Mouse (Mus musculus) midbrain, embryonic 11.5 days (tissue): ENCODE results near the gene Timm10b. TPM values are rescaled to one million over a fixed set of nuclear protein-coding genes. Genes with fewer than 3 reads are reported as not detected.

ENCODE experiments used
- ATAC-seq: fragments of 200-750 bp; cut with Nextera tagmentation; 2 replicates; pipeline ENCODE4 v1.8.0; 2017; ENCODE audit warnings: moderate TSS enrichment, moderate library complexity; ENCODE audit not compliant: low FRiP score
- DNase-seq: peaks from one replicate; pipeline ENCODE4 v3.0.0; 2015; ENCODE audit warnings: low spot score; ENCODE audit errors: missing footprints
- H3K27ac ChIP-seq: fragments of 300-500 bp; sonication (generic); 2 replicates; pipeline ENCODE4 v1.5.1; 2014; ENCODE audit warnings: low read depth, low read length
- H3K27me3 ChIP-seq: fragments of 300-500 bp; sonication (generic); 2 replicates; pipeline ENCODE4 v1.6.1; 2014; ENCODE audit warnings: mild to moderate bottlenecking, low read length, moderate library complexity, mixed read lengths; ENCODE audit not compliant: control insufficient read depth, insufficient read depth
- H3K36me3 ChIP-seq: fragments of 300-500 bp; sonication (generic); 2 replicates; pipeline ENCODE4 v1.6.1; 2014; ENCODE audit warnings: mild to moderate bottlenecking, low read length, moderate library complexity, mixed read lengths; ENCODE audit not compliant: control insufficient read depth, insufficient read depth
- H3K4me1 ChIP-seq: fragments of 300-500 bp; sonication (generic); 2 replicates; pipeline ENCODE4 v1.6.1; 2014; ENCODE audit warnings: low read length; ENCODE audit not compliant: control insufficient read depth, insufficient read depth
- H3K4me2 ChIP-seq: fragments of 300-500 bp; sonication (generic); 2 replicates; pipeline ENCODE4 v1.6.1; 2014; ENCODE audit warnings: mild to moderate bottlenecking, moderate library complexity
- H3K4me3 ChIP-seq: fragments of 300-500 bp; sonication (generic); 2 replicates; pipeline ENCODE4 v1.5.1; 2014; ENCODE audit warnings: low read depth, low read length
- H3K9ac ChIP-seq: fragments of 300-500 bp; sonication (generic); 2 replicates; pipeline ENCODE4 v1.6.1; 2014; ENCODE audit warnings: low read length
- H3K9me3 ChIP-seq: fragments of 300-500 bp; sonication (generic); 2 replicates; pipeline ENCODE4 v1.6.1; 2016; ENCODE audit warnings: low read length; ENCODE audit not compliant: control insufficient read depth
- WGBS: fragments of 180-500 bp; shearing (Covaris S2); extraction: QIAGEN DNeasy Blood & Tissue Kit; methylation state at CpG from one replicate; pipeline ENCODE4 v1.1.7; 2014; 5-methylcytosine and 5-hydroxymethylcytosine counted together
- polyA plus RNA-seq: library from polyadenylated mRNA; unstranded; fragments of >200 nt; fragmentation: Nextera tagmentation; extraction: Ambion mirVana; gene quantifications from 2 replicates; pipeline ENCODE4 v1.2.1, GENCODE M21; 2014

Timm10b gene
- polyA plus RNA-seq, 1 experiment from 2014 or later = 141 TPM

DNA sequence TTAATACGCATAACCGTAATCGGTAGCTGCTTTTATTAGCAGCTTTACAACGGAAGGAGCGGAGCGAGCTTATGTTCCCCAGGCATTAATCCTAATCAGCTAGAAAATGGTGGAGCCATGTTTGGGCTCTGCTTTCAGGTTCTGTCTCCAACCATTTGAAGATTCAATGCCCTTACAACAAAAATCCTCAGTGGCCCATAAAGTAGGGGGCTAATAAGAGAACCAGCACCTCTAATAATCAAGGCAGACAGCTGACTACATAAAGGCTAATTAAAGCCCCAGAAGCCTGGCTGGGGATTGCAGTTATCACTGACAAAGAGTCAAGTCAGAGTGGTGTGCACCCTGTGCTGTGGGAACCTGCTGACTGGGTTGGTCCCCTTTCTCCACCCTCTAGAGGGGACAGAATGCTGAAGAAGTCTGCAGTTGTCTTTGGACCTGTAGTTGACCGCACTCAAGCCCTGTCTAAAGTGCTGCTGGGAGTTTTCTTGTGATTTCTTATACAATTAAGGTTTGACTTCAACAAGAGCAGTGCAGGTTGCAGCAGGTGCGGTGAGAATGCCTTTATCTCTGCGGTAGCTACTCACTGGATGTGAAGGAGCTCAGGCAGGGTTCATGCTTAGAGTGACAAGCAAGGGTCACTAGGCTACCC lies 5.5 kb upstream of the Timm10b start:
- Histone ChIP-seq H3K27ac (no peak overlapping the region), H3K36me3 (peaks cover 6% of the 10 kb centered on the region), H3K4me1 (peaks cover 24% of the 10 kb centered on the region), H3K27me3 (peaks cover 5% of the 10 kb centered on the region; the same call in 1 of the 2 replicates), H3K9ac (peak overlapping the region; percentile 85), H3K4me2 (peak overlapping the region; percentile 74), H3K9me3 (no peaks in the 10 kb centered on the region), H3K4me3 (0 out of 2 replicates have a peak overlapping the region, but pooled peaks have one; percentile 86)
- DNase-seq (peak; percentile 83), ATAC-seq (no peak)
- 55% methylated on average over 9 of the region's 9 CpGs for WGBS

GRCm38 (mm10) chr7:105635726-105636125 lies 4.1 kb upstream of the Timm10b start:
- no peaks in the 10 kb centered on the region for H3K9me3 ChIP-seq
- peaks cover 5% of the 10 kb centered on the region; the same call in 1 of the 2 replicates for H3K27me3 ChIP-seq
- peaks cover 20% of the 10 kb centered on the region for H3K4me1 ChIP-seq
- H3K9ac ChIP-seq = no peak overlapping the region
- DNase-seq (no peak), ATAC-seq (no peak)
- peaks cover 6% of the 10 kb centered on the region for H3K36me3 ChIP-seq
- H3K4me2 ChIP-seq = no peak overlapping the region
- H3K27ac ChIP-seq = no peak overlapping the region
- WGBS = 90% methylated on average over 2 of the region's 2 CpGs
- H3K4me3 ChIP-seq = no peak overlapping the region

- no peaks in the 10 kb centered on the region for H3K9me3 ChIP-seq
- WGBS = 92% methylated on average over 6 of the region's 6 CpGs
- no peak for ATAC-seq
- peaks cover 21% of the 10 kb centered on the region for H3K4me1 ChIP-seq
- H3K36me3 ChIP-seq = peaks cover 6% of the 10 kb centered on the region
- H3K27me3 ChIP-seq = peaks cover 2% of the 10 kb centered on the region; the same call in 1 of the 2 replicates
- peak; percentile 49 for DNase-seq
- no peak overlapping the region for H3K27ac ChIP-seq
- no peak overlapping the region for H3K4me3 ChIP-seq
- no peak overlapping the region for H3K9ac ChIP-seq
- no peak overlapping the region for H3K4me2 ChIP-seq
Observed at GRCm38 (mm10) chr7:105638776-105639175, 1.1 kb upstream of the Timm10b start.

GRCm38 (mm10) chr7:105639304-105639703 lies 552 bp upstream of the Timm10b start:
- H3K27ac ChIP-seq = no peak overlapping the region
- peaks cover 16% of the 10 kb centered on the region for H3K4me1 ChIP-seq

DNA sequence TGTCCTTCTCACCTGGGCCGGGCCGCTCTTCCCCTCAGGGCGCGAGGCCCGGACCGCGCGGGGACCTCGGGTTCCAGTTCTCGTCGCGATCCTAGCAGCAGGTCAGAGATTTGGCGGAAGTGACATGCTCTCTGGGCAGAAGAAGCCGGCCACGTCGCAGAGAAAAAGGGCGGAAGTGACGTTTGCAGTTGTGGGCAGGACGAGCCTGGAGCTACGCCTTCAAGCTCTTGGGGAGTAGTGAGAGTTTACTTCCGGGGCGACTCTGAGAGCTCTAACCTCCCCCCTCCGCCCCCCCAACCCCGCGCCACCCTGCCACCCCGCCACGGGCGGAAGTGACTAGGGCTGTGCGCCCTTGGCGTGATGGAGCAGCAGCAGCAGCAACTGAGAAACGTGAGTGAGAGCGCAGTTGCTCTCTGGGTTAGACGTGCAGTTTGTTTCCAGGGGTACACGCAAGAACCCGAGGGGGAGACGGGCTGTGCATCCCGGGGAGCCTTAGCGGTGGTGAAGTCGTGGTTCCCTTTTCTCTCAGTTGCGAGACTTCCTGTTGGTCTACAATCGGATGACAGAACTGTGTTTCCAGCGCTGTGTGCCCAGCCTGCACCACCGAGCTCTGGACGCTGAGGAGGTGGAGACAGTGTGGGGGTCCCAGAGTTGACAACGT lies 507 bp downstream of the Timm10b start, which contains the start of the genes Arfip2 and Gm45799:
Gene Arfip2, minus strand, starts transcription at position 184 of the 661 bp plus-strand sequence.
Gene Gm45799, plus strand, starts transcription at position 320 of the 661 bp plus-strand sequence.
- no peaks in the 10 kb centered on the region for H3K27me3 ChIP-seq
- 0% methylated on average over 45 of the region's 45 CpGs for WGBS
- no peaks in the 10 kb centered on the region for H3K9me3 ChIP-seq
- peaks cover 14% of the 10 kb centered on the region for H3K4me1 ChIP-seq
- peak within 1 kb of the TSS; percentile 96 for H3K4me2 ChIP-seq
- DNase-seq = peak; percentile 100
- peak within 1 kb of the TSS; percentile 63 for H3K4me3 ChIP-seq
- H3K9ac ChIP-seq = peak within 1 kb of the TSS; percentile 84
- peak within 1 kb of the TSS; percentile 28; the same call in 1 of the 2 replicates for H3K27ac ChIP-seq
- peaks cover 6% of the 10 kb centered on the region for H3K36me3 ChIP-seq
- peak; percentile 96 for ATAC-seq

More at GRCm38 (mm10) chr7:105639304-105639703, 552 bp upstream of the Timm10b start:
- ATAC-seq (no peak), DNase-seq (peak; percentile 67)
- Histone ChIP-seq H3K9ac (peak overlapping the region; percentile 84), H3K36me3 (peaks cover 6% of the 10 kb centered on the region), H3K4me3 (peak overlapping the region; percentile 63), H3K9me3 (no peaks in the 10 kb centered on the region), H3K27me3 (peaks cover 2% of the 10 kb centered on the region; the same call in 1 of the 2 replicates), H3K4me2 (peak overlapping the region; percentile 96)
- WGBS = 79% methylated on average over 9 of the region's 9 CpGs

GRCm38 (mm10) chr7:105640894-105641255 lies 1.0 kb downstream of the Timm10b start:
- H3K27ac ChIP-seq = peak overlapping the region; percentile 28; the same call in 1 of the 2 replicates

DNA sequence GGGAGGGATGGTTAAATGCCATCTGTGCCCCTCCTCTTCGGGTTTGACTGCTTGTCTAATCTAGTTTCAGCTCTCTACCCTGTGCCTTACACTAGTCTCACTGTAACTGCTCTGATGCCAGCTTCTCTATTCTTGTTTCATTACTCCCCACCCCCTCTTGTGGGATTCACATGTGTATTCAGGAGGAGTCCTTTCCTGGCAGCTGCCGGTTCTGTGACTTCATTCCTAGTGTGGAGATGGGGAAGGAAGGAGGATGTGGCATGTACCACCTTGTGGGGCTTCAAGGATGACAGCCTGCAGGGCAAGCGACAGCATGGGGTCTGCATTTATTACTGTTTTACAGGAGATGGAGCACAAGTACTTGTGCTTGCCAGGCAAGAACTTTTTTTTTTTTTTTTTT lies 2.1 kb downstream of the Timm10b start:
- Histone ChIP-seq H3K4me2 (no peak overlapping the region; the same call in 1 of the 2 replicates), H3K9ac (no peak overlapping the region; the same call in 1 of the 2 replicates), H3K36me3 (peaks cover 4% of the 10 kb centered on the region), H3K27me3 (no peaks in the 10 kb centered on the region), H3K9me3 (no peaks in the 10 kb centered on the region), H3K4me1 (peaks cover 14% of the 10 kb centered on the region), H3K27ac (no peak overlapping the region), H3K4me3 (0 out of 2 replicates have a peak overlapping the region, but pooled peaks have one; percentile 3)
- DNase-seq (no peak), ATAC-seq (no peak)
- 80% methylated on average over 3 of the region's 3 CpGs for WGBS

More at GRCm38 (mm10) chr7:105640894-105641255, 1.0 kb downstream of the Timm10b start:
- Histone ChIP-seq H3K9me3 (no peaks in the 10 kb centered on the region), H3K4me1 (peaks cover 14% of the 10 kb centered on the region), H3K4me2 (peak overlapping the region; percentile 96), H3K9ac (peak overlapping the region; percentile 81), H3K4me3 (peak overlapping the region; percentile 63), H3K36me3 (peaks cover 6% of the 10 kb centered on the region), H3K27me3 (no peaks in the 10 kb centered on the region)
- DNase-seq = no peak
- WGBS = 0% methylated on average over 18 of the region's 18 CpGs
- ATAC-seq = no peak; the same call in 1 of the 2 replicates

DNA sequence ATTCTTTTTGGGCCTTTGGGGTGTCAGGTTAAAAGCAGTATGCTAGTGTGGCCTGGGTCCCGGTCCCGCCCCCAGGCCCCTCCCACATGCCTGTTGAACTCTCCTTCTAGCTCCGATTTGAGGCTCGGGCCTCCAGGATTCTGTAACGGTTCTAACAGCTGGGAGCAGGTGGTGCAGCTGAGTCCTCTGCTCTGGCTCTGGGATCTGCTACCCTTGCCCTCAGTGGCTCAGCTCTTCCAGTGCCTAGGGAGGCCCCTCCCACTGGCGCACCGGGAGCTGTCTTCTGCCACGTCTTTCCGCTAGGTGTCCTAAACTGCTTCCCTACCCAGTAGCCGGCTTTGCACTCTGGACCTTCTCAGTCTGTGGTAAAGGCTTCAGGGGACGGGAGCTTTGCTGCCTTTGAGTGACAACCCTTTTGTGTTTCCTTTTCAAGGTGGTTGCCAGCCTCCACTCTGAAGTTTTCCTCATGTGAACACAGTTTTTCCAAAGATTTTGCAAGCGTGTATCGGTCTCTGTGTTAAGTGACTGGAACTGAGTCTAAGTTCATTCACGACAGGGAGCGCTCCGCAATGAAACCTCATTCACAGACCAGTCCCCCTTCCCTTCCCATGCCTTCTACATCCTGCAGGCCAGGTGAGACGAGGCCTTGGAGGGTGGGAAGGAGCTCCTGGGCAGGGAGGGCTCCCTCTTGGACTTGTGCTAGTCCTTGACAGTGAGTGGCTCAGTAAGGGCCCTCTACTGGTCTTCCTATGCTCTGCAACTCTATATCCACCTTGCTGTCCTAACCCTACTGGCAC lies 11.0 kb downstream of the Timm10b start, which contains the start of gene Dnhd1:
Gene Dnhd1, plus strand, starts transcription at position 189 of the 797 bp plus-strand sequence.
- peak; percentile 95 for ATAC-seq

More for the DNA sequence above, 11.0 kb downstream of the Timm10b start, which contains the start of gene Dnhd1:
- Histone ChIP-seq H3K27me3 (no peaks in the 10 kb centered on the region), H3K9ac (peak within 1 kb of the TSS; percentile 38; the same call in 1 of the 2 replicates), H3K4me3 (peak within 1 kb of the TSS; percentile 27), H3K27ac (no peak within 1 kb of the TSS), H3K9me3 (no peaks in the 10 kb centered on the region), H3K4me2 (peak within 1 kb of the TSS; percentile 63), H3K36me3 (no peaks in the 10 kb centered on the region), H3K4me1 (peaks cover 2% of the 10 kb centered on the region; the same call in 1 of the 2 replicates)
- peak; percentile 94 for DNase-seq
- 2% methylated on average over 17 of the region's 17 CpGs for WGBS
